Comparison of ENCODE assay signal across 8 mouse cellular contexts in the genomic region with DNA sequence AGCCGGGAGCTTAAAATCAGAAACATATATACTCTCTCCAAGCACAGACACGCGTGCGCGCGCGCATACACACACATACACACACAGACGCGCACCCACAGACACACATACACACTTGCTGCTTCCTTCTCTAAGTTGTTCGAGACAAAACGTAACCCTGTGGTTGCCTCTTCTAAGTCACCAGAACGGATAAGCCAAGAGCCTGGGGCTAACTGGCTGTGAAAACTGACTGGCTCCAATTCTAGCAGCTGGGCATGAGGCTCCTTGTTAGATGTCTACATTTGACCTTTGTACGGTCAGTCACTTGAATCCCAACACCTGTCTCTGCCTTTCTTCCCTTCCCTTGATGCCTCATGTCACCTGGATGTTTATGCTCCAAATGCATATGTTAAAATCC. TPM values are rescaled to one million over a fixed set of nuclear protein-coding genes. Genes with fewer than 3 reads are reported as not detected.
DNase-seq lines count a peak whose midpoint lies in the region; ATAC-seq and TF ChIP-seq lines count a peak whose summit lies in the region.

No protein-coding gene starts in this region.

- peaks cover 60% of the 10 kb centered on the region for H3K27me3 ChIP-seq in lung, embryonic 14.5 days (ENCODE audit: insufficient read depth, low read length)
- peaks cover 7% of the 10 kb centered on the region for H3K27me3 ChIP-seq in hindbrain, embryonic 16.5 days (replicated peaks; ENCODE audit: control insufficient read depth, insufficient read depth, low read length)

- peak; percentile 34 for DNase-seq in cerebellum, adult 11-12 months
- no peak for DNase-seq in cerebellum, postnatal 36 days
- DNase-seq in lung, embryonic 14.5 days: no peak
- no peak for DNase-seq in lung, postnatal 25 days (ENCODE audit: low spot score)
- no peak for DNase-seq in thymus, postnatal 4 days
- DNase-seq in spleen, adult 12 weeks (ENCODE audit: low spot score): no peak

- no peak overlapping the region for H3K9ac ChIP-seq in lung, embryonic 14.5 days
- peak overlapping the region; percentile 64 for H3K9ac ChIP-seq in hindbrain, embryonic 16.5 days (ENCODE audit: low read depth, low read length)

- TF ChIP-seq POLR2A in olfactory bulb, adult 2 months (IDR thresholded peaks at IDR 0.05; ENCODE audit: insufficient read depth, low read depth, low read length): no peak; the same call in 1 of the 2 replicates

- H3K36me3 ChIP-seq in lung, embryonic 14.5 days (ENCODE audit: insufficient read depth): no peaks in the 10 kb centered on the region
- no peaks in the 10 kb centered on the region for H3K36me3 ChIP-seq in hindbrain, embryonic 16.5 days (ENCODE audit: control insufficient read depth, insufficient read depth, low read length)

- no peak overlapping the region for H3K27ac ChIP-seq in lung, embryonic 14.5 days (ENCODE audit: low read depth)
- peak overlapping the region; percentile 80 for H3K27ac ChIP-seq in hindbrain, embryonic 16.5 days (ENCODE audit: low read depth, low read length)
- H3K27ac ChIP-seq in olfactory bulb, adult 2 months (ENCODE audit: insufficient read depth, low read depth, low read length): peak overlapping the region; percentile 86

- H3K9me3 ChIP-seq in lung, embryonic 14.5 days (ENCODE audit: low read depth, low read length): no peaks in the 10 kb centered on the region
- no peaks in the 10 kb centered on the region for H3K9me3 ChIP-seq in hindbrain, embryonic 16.5 days (ENCODE audit: control insufficient read depth, low read length)

- H3K4me2 ChIP-seq in lung, embryonic 14.5 days: peak overlapping the region; percentile 61
- peak overlapping the region; percentile 68 for H3K4me2 ChIP-seq in hindbrain, embryonic 16.5 days (ENCODE audit: low read length)

- TF ChIP-seq CTCF in lung, embryonic 14.5 days (IDR thresholded peaks at IDR 0.05; ENCODE audit: low read depth): no peak
- no peak for TF ChIP-seq CTCF in olfactory bulb, adult 2 months (IDR thresholded peaks at IDR 0.05; ENCODE audit: insufficient read depth, low read depth, low read length)

- 18% methylated on average over 13 of the region's 13 CpGs for WGBS in lung, embryonic 14.5 days
- 18% methylated on average over 13 of the region's 13 CpGs for WGBS in hindbrain, embryonic 16.5 days
- 16% methylated on average over 13 of the region's 13 CpGs for WGBS in olfactory bulb, adult 2 months

- ATAC-seq in lung, embryonic 14.5 days (ENCODE audit: insufficient read depth): no peak
- no peak for ATAC-seq in hindbrain, embryonic 16.5 days

- H3K4me3 ChIP-seq in lung, embryonic 14.5 days (ENCODE audit: low read depth, low read length): peak overlapping the region; percentile 32
- H3K4me3 ChIP-seq in hindbrain, embryonic 16.5 days (ENCODE audit: low read length): peak overlapping the region; percentile 65
- H3K4me3 ChIP-seq in olfactory bulb, adult 2 months (ENCODE audit: insufficient read depth, low read depth, low read length): peak overlapping the region; percentile 82

- H3K4me1 ChIP-seq in lung, embryonic 14.5 days (ENCODE audit: insufficient read depth): no peaks in the 10 kb centered on the region
- peaks cover 16% of the 10 kb centered on the region for H3K4me1 ChIP-seq in hindbrain, embryonic 16.5 days (ENCODE audit: control insufficient read depth, insufficient read depth, low read depth, low read length)
- H3K4me1 ChIP-seq in olfactory bulb, adult 2 months (ENCODE audit: control insufficient read depth, insufficient read depth, low read length): peaks cover 21% of the 10 kb centered on the region

RNA-seq across cellular contexts. Expression of a gene that starts 0.5 kb away (rescaled TPM):
- polyA plus RNA-seq in lung, embryonic 14.5 days (2014; fragmentation: Nextera tagmentation; extraction: Ambion mirVana): 0.01 and 0.08 TPM in 2 replicates
- polyA plus RNA-seq in hindbrain, embryonic 16.5 days (2015; fragmentation: Nextera tagmentation; extraction: Ambion mirVana): 6.1 and 9.7 TPM in 2 replicates
- polyA plus RNA-seq in olfactory bulb, adult 2 months (2012; ENCODE audit: insufficient read depth, insufficient read length, low replicate concordance, missing spikeins): 36.5 TPM in 1 of 2 replicates, not detected in the other

Comparison
In these comparisons a context has a peak if more than half of its experiments do, and no peak if none do; other contexts are left out.
1. H3K4me3 ChIP-seq: peak in every context shown above with its lines; median percentile 82 in olfactory bulb, adult 2 months; 65 in hindbrain, embryonic 16.5 days; 32 in lung, embryonic 14.5 days.